Mouse (Mus musculus) layer of hippocampus, adult 11-12 months (tissue): ENCODE measurements around the gene Pafah2.

Source experiments
- DNase-seq: peaks from one replicate; pipeline ENCODE4 v3.0.0; 2022; ENCODE audit warnings: low spot score

Pafah2 gene

DNA sequence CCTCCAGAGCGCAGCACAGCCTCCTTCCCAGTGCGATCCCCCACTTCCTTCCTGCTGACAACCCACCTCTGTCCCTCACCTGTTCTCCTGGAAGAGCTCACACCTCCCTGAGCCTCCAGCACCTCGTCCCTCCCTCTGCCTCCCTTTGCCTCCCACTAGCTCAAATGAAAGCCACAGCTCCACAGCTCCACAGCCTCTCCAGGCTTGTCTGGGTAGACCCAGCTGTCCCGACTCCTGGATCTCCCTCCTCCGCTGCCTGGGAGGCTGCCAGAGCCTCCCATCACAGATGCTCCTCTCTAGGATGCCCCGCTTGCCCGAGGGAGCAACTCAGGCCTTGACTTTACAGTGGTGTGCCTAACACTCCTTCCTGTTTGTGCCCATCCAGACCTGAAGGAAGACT, 29.0 kb downstream of the Pafah2 start:
- peak; percentile 56 for DNase-seq

DNA sequence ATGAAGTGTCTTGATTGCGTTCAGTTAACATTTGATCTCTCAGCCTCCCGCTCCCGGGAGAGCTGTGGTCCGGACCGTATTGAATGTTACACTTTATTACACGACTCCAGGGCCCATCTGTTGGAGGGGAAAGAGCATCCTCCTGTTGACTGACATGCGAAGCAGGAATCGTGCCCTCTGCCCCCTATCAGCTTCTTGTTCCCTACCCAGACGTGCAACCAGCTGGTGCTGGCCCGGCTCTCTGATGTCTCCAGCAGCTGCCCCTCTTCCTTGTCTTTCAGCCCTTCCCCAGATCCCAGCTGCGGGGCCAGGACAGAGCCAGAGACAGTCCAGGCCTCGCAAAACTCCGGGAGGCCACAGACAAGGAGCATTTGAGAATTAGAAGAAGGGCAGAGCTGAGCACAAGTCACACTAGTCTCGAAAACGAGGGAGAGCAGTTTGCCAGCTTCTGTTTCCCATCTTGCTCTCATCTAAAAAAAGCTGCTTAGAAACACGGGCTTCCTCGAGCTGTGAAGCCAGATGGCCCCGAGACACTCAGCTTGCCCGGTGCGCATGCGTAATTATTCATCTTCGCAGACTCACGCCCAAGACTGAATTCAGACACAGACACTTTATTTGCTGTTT, 34.4 kb downstream of the Pafah2 start:
- peak; percentile 93 for DNase-seq

GRCm38 (mm10) chr4:134432686-134433360, 36.7 kb downstream of the Pafah2 start:
- DNase-seq, result no peak

DNA sequence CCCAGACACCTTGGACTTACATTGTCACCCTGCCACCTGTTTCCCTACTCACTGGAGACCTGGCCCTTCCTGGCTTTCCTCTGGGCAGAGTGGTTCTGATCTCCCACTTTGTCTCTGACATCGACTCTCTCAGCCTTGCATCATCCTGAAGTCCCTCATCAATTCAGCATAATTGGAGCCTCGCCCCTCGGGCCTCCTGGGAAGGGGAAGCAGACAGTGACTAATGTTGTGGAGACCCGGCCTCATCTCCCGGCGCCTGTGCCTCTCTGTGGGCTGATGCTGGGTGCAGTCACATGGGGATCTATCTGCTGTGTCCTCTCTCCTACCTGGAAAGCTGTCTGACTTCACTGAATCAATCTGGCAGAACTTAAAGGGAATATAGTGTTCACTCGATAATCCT, 40.1 kb downstream of the Pafah2 start:
- no peak for DNase-seq

GRCm38 (mm10) chr4:134436659-134437058, 40.5 kb downstream of the Pafah2 start:
- DNase-seq, result no peak

DNA sequence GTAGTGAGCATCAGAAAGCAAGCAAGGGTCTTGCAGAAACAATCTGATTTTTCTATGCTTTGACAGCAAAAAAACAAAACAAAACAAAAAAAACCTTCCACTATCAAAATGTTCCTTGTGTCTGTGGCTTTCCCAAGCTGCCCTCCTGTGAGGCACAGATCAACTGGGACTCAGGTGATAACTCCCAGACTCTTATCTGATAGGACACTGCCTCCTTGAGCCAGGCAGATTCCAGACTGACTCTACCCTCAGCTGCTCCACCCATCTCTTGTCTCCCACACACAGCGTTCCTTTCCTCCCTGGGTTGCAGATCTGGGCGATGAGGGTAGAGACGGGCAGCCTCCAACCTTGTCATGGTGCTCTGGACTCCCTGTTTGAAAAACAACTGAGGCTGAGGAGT, 43.0 kb downstream of the Pafah2 start:
- DNase-seq, result no peak

- DNase-seq, result no peak
These were observed 43.8 kb downstream of the Pafah2 start for GRCm38 (mm10) chr4:134439919-134440318.

DNA sequence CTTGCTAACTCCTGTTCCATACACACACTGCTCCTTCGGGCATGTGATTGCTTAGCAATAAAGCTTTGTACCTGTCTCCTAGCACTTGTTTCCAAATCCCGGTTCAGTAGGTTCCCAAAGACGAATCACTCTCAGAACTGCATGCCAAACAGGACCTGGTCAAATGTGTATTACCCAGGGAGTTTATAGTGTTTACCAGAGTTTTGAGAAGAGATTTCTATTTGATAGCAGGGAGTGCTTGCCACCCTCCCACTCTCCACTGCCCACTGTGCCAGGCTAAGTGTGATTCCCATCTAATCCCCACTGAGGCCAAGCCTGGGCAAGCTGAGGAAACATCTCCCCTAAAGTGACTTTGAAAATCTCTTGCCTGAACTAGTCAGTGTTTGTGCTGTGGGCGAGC, 46.1 kb downstream of the Pafah2 start:
- DNase-seq, result no peak

DNA sequence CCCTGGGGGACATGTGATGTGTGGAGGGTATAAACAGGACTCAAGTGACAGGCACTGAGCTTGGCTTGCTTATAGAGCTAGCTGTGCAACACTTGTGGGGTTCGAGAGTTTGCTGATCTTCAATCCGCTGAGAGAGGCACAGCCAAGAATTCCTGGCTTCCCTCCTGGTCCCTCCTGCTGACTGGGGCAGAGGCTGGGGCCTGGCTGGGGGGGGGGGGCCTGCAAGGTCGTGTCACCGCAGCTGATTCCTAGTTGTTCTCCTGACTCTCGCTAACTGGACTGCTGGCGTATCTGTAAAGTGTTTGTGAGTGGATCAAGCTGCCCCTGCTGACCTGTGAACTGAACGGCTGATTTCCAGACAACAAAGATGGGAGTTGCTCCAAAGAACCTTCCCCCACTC, 47.5 kb downstream of the Pafah2 start:
- DNase-seq, result no peak

DNA sequence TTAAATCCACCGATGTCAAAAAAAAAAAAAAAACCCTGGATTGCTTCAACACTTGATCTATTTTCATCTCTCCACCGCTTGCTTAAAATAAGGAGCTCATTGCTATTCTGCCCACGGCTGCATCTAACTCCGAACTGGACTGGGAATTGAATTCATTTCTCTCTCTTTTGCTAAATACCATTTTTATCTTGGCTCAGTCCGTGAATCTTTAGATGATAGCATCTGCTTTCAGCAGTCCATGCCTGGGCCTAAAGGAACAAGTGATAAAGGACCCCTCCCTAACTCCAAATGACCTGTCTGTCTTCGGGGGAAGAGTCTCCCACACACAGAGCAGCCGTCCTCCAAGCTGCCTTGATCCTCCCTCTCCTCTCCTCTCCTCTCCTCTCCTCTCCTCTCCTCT, 48.8 kb downstream of the Pafah2 start:
- DNase-seq, result peak; percentile 55

DNA sequence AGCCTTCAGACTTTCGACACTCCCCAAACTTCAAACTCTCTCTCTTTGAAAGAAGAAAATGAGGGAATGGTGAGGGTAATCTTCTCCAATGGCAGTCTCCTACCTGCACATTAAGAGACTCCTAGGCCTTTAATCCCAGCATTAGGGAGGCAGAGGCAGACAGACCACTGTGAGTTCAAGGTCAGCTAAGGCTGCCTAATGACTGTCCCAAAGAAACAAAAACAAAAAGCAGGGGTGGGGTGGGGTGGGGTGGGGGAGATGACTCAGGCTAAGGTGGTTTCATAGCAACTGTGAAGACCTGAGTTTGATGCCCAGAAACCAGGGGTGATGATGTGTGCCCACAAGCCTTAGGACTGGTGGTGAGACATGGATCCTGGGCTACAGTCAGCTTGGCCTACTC, 49.4 kb downstream of the Pafah2 start:
- no peak for DNase-seq

- DNase-seq, result no peak
These were observed 51.8 kb downstream of the Pafah2 start for GRCm38 (mm10) chr4:134447966-134448365.

GRCm38 (mm10) chr4:134449595-134450391, 53.7 kb downstream of the Pafah2 start:
- DNase-seq, result no peak

GRCm38 (mm10) chr4:134450392-134451195, 54.5 kb downstream of the Pafah2 start:
- peak; percentile 63 for DNase-seq

DNA sequence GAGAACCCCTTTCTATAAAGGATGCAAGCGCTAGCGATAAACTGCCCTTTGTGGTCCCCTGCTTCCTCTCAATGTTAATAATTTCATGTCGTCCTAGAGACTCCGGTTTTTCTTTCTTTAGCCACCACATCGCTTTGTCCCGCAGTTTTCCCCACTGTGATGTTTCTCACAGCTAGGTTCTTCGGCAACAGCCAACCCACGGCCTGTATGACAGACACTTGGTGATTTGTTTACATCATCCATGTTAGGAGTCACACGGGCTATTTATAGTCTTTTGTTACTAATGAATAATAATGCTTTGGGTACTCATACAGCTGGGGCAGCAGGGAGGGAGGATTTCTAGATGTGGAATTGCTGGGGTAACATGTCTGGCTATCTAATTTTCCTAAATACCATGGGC, 55.4 kb downstream of the Pafah2 start:
- DNase-seq, result no peak

GRCm38 (mm10) chr4:134453619-134454400, 57.7 kb downstream of the Pafah2 start:
- DNase-seq, result no peak

GRCm38 (mm10) chr4:134455310-134455709, 59.2 kb downstream of the Pafah2 start:
- no peak for DNase-seq

DNA sequence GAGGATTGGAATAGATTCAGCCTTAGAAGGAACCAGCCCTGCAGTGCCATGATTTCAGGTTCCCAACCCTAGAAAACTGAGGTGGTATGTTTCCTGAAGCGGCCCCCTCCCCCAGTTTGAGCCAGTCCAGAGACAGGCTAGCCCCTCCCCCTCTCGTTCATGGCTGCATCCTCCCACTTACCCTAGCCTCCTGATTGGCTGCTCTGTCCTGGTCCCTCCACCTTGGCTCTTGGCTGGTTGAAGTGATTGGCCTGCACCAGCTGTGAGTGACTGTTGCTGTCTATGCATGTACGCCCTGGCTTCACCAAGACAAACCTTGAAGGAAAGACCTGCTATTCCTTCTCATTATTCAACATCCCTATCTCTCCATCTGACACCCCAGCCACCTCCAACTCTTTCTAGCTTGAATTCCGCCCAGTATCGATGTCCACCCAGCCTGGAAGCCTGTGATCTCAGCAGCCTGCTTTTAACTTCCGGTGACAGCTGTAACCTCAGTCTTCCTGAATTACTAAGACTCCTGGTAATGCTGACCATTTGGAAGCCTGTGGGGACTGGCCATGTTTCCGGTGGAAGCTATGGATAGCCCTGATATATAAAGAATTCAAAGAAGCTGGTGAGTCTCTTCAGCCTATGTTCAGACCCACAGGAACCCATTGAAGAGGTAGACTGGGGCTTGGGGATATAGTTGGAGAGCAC, 61.2 kb downstream of the Pafah2 start:
- no peak for DNase-seq

DNA sequence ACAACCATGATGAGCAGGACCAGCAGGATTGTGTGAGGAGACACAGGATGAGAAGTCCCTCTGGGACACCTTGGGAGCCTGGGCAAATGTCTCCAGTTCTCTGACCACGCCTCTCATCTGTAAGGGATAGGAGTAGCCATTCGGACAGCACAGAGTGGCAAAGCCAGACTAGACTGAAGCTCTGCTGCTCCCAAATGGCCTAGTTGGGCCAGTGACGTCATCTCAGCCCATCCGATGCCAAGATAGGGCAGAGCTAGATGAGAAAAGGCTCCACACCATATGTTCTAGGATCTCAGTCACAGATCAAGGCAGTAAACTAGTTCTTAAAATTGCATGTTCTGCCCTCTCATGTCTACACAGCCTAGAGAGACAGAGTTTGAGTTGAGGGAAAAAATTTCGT, 62.7 kb downstream of the Pafah2 start:
- no peak for DNase-seq

GRCm38 (mm10) chr4:134460277-134460676, 64.2 kb downstream of the Pafah2 start:
- DNase-seq, result no peak

- no peak for DNase-seq
These were observed 65.1 kb downstream of the Pafah2 start for GRCm38 (mm10) chr4:134461252-134461651.
